Mouse (Mus musculus): ENCODE measurements around the gene Mki67.

The Mki67 gene

DNA sequence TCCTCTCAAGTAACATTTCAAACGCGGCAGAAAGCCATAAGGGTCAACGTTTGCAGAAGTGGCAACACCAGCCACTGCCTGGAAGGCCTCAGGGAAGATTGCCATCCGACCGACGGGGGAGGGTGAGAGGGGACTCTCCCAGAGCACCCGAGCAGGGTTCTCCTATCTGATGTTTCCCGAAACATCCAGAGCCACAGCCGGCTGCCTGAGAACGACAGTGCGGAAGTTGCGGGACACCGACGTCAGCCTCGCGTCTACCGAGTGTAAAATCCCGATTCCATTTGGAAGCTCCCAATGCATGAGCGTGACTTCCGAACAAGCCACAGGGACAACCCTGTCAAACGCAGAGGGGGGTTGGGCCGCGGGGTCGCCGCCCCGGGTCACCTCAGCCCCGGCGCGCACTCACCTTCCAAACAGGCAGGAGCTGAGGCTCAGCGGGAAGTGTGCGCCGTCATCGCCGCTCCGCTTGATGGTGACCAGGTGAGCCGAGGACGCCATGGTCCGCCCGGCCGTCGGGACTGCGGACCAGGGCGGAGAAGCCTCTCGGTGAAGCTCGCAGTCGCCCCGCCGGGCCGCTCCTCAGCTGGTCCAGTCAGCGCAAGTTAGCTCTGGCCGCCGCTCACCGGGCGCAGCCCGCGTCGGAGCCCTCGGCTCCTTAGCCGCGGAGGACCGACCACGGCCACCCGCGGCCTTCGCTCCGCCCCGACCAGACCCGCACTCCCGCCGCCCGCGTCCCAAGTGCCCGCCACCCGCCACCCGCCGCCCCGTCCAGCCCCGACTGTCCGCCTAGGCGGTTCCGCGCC lies at the start of gene Mki67:
TSS of gene Mki67 (minus strand) at position 720 of the 803 bp plus-strand sequence.
- peak; percentile 61 for DNase-seq (ENCODE audit: low spot score)

DNA sequence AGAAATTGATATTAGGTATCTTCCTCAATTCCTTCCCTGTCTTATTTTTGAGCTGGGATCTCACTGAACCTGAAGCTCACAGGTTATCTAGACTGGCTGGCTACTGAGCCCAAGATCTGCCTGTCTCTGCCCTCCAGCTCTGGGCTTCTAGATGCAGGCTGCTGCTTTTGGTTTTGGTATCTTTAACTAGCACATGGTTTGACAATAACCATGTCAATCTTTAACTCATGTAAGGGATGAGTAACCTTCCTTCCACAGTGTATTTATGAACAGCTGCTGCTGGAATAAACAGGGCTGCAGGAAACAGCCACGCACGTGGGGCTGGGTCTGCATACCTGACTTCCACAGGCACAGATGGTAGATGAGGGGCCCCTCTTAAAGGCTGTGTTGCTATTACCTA lies 47.1 kb upstream of the Mki67 start:
- DNase-seq (ENCODE audit: low spot score), result no peak

DNA sequence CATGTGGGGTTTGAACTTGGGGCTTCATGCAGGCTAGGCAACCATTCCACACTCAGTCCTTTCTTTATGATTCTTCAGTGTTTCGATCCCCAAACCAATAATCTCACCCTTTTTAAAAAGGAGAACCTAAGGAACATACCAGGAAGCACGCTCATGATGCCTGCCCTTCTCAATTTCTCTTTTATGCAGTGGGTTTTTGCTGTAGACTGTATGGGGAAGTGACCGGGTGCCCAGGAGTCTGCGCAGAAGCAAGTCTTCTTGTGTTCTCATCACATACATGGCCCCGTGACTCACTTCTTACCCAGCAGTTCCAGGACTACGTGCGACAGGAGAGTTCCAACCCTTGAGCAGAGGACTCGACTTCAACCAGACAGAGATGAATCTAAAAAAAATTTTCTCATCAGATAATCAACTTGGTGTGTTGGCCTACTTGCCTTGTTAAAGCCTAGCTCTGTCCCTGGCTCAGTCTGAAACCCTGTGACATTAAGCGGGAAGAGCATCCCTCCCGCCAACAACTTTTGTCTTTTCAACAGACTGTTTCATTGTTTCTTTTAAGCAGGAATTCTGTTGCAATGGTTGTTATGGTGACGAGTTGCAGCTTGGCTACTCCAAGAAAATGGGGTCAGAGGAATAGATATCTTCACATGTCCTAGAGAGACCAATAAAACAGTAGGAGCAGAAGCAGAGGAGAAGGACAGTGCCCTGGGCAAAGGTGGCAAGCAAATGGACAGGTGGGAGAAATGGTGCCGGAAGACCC lies 42.8 kb upstream of the Mki67 start:
- no peak for DNase-seq (ENCODE audit: low spot score)

DNA sequence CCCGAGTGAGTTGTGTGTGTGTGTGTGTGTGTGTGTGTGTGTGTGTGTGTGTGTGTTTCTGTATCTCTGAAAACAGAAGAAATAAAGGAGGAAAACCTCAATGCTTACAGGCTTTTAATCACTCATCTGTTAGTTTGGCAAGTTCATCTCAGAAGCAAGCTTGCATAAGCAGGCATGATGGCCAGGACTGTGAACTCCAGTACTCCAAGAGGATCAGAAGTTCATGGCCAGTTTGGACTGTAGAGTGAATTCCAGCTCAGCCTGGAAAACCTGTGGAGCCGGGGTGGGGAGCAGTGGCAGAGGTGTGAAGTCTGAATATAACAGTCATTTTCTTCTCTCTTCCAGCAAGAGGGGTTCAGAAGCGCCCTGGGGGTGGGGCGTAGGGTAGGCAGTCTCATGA lies 42.0 kb upstream of the Mki67 start:
- DNase-seq (ENCODE audit: low spot score), result no peak

DNA sequence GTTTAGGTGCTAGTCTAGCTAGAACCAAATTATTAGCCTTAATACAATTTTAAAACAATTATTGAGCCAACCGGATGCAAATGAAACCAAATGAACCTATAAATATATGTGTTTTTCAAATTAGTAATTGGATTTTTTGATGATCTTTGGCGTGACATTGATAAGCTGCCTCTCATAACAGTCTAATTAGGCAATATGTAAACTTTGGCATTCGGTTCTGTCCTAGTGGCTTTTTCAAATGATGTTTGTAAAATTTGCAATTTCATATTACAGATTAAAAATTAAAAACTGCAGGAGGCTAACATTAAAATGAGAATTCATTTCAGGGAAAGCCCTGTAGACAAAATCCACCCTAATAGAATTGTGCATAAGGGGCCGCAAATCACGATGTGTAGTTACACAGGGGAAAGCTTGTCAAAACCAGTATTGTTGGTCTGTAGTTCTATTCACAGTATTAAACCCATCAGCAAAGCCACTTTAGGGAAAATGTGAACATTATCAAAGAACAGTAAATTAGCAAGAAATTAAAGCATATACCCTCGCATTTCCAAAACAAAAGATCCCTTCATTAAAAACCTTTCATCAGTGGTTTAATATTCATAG lies 40.9 kb upstream of the Mki67 start:
- no peak for DNase-seq (ENCODE audit: low spot score)

DNA sequence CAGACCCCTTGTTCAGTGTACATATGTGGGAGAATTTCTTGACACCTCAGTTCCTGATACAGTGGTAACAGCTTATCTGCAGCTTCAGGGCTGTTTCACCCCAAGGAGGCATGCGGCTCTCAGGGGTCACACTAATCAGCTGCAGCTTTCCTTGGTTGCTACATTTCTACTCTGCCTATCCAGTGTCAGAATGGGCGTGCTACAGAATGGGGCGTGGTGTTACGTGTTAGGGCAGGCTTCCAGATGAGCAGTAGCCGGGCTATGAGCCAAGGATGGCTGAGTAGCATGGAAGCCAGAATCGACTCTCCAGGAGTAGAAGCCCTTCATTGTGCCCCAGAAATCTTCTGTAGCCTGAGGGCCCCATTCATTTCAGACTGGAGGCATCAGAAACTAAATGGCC lies 32.8 kb upstream of the Mki67 start:
- no peak for DNase-seq (ENCODE audit: low spot score)

DNA sequence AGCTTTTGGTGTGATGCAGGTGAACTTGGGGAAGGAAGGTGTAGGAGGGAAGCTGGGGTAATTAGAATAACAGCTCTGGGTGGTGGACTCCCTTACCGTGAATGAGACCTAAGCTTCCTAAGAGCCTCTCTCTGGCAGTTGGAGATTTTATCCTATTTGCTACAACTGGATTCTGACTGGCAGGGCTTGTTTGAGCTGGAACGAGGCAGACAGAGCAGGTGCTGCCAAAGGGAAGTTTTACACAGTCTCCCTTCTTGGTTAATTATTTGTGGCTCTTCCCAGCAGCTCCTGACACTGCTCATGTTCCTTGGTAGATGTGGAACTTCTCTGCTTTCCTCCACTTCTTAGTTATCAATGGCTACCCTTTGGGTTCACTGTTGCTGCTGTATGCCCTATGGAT lies 30.9 kb upstream of the Mki67 start:
- no peak for DNase-seq (ENCODE audit: low spot score)

DNA sequence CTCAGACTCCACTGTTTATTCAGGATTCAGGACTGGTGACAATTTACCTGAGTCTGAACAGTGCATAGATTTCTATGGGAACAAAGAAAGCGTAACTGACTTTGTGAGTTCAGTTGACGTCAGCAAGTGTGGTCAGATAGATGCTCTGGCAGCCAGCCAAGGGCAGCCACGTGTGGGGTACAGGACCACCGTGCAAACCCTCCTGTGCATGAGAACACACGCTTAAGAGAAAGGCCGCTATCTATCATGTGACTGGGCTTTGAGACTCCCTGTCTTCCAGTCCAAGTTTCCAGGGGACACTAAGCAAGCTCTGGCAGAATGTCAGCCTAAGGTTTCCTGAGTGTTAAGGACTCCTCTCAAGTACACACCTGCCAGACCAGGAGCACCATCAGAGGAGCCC lies 30.4 kb upstream of the Mki67 start:
- DNase-seq (ENCODE audit: low spot score), result no peak

DNA sequence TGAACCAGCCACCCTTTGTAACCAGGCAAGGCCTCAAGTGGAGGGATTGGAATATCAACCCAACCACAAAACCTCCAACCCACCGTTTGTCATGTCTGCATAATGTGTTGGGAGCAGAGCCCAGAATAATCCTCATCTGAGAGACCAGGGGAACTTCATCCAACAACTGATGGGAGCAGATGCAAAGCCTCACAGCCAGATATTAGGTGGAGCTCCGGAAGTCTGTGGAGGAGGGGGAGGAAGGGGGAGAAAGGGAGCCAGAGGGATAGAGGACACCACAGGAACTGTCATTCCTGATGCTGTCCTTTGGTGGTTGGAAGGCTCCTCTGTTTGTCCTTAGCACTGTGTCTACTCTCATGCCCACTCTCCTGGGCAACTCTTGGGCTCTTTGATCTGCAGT lies 28.9 kb upstream of the Mki67 start:
- no peak for DNase-seq (ENCODE audit: low spot score)

DNA sequence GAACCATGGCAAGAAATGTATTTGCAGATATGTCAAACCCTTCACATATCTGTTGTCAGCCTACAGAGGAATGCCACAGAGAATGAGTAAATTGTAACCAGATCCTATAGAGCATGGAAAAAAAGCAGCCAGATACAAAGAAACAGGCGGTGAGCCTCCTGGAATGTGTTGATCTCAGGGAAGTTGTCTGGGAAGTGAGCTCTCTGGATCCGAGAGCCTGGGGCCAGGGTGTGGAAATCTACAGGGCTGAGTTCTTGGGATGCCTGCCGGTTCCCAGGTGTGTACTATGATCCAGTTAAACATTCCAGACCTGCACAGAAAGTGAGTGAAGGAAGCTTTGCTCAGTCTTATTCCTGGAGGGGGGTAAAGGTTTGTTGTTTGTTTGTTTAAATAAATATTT lies 24.3 kb upstream of the Mki67 start:
- DNase-seq (ENCODE audit: low spot score), result no peak

DNA sequence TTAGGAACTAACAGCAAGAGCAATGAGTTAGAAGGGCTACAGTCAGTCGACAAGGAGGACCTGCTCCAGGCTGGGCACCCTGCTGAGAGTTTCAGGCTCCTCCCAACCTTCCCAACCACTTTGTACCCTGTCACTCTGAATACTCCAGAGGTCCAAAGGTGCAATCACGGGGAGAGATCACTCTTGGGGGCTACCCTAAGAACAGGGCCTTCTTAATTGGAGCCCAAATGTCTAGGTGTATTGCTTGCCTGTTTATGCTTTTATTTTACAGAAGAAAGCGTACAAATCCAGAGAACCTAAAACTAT lies 20.4 kb upstream of the Mki67 start:
- DNase-seq (ENCODE audit: low spot score), result no peak

DNA sequence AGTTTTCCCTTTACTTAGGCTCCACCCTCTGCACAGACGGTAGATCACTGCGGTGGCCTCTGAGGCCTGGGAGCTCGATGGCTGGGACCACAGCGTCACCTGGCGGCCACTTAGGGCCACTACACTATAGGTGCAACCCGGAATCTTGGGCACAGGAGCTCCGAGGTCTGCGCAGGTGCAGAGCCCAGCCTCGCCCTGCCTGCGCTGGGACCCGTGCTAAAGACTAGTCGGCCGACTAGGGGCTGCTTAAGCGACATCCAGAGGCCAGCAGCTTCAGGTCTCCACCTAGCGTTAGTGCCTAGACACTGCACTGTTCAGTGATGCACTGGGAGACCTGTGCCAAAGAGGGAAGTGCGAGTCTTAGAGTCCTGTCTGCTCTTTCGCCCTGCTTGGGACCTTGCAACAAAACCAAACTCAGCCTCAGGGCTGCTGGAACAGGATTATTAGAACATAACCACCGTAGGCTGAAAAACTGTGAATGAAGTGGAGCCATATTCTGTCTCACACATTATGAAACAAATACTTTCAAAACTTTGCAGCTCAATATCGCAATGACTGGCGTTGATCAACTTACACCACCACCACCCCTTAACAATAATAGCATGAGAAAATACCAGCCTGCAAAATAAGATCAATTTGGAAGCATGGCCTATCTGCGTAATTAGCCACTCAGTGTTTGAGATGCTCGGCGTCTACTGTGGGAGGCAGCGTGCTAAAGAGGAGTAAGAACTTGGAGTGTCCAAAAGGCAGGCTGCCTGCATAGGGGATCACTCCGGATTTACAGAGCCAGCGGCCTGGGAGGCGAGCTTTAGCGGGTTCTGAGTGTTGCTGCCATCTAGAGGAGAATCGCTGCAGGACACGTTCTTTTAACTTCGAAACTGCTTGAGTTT lies 19.8 kb upstream of the Mki67 start:
- DNase-seq (ENCODE audit: low spot score), result peak; percentile 78

DNA sequence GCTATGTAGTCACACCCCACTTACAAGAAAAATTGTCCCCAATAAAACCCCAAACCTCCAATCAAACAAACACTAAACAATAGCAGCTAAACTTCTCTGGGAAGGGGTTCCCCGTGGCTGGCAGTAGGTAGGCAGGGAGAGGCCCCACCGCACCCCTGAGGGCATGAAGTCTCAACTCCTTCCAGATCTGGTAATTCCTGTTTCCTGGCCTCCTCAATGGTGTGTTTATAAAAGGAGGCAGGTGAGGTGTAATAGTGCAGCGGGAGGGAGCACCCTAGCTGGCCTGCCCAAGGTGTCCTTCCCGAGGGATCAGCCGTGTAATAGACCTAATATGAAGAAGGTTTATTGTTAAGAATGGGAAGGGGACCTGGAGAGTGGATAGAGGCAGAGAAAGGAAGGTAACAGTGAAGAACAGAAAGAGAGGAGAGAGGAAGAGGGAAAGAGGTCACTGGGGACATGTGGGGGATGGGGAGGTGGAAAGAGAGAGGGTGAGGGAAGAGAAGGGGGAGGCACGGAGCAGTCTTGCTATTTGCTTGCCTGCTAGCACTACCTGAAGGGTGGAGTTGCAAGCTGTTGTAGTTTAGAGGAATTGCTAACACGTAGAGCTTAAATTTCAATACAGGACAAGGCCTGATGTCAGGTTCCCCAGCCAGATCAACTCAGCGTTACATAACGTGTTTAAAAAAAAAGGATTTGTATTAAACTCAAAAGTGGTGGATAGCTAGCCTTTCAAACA lies 18.9 kb upstream of the Mki67 start:
- DNase-seq (ENCODE audit: low spot score), result no peak

DNA sequence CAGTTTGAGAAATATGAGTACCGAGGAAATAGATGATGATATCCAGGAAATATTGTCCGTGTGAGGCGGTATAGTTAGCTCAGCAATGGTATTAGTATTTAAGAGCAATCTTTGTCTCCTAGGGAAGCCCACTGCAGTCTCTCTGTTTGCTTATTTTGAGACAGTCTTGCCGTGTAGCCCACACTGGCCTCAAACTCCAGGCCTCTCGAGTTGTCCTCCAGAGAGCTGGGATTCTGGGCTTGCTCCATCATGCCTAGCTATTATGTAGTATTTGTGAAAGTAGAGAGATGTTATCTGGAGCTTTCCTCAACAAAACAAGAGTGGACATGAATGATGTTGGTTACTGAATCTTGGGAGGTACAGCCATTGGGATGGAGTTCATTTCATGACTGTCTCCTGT lies 18.2 kb upstream of the Mki67 start:
- DNase-seq (ENCODE audit: low spot score), result no peak

DNA sequence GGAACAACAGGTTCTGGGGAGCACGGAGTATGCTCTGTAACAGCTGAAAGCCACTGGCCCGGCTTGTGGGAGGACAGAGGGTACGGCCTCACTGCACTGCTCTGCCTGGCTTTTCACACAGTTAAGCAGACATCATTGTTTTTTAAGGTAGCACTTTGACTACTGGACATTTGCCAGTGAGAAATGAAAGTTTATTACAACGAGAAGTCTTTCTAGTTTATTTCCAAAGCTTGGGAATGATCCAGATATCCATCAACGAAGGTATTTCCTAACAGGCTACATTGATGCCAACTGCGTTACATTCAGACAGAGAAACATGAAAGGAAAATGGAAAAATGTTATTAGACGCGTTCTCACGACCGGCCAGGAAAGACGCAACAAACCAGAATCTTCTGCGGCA lies 11.9 kb upstream of the Mki67 start:
- no peak for DNase-seq (ENCODE audit: low spot score)

DNA sequence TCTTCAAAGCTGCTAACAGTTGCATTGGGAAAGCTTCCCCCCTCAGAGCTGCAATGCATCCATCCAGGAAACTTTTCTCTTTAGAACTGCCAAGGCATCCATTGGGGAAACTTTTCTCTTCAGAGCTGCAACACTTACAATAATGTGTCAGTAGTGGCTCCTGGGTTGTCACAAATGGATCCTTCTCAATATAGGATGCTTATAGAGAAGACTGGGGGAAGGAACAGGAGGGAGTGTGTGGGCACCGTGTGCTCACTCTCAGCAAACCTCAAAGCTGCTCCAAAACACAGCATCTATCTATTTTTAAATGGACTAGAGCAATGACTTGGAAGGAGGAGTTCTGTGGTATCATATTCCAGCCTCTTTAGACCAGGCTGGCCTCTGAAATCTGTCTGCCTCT lies 10.5 kb upstream of the Mki67 start:
- DNase-seq (ENCODE audit: low spot score), result no peak

DNA sequence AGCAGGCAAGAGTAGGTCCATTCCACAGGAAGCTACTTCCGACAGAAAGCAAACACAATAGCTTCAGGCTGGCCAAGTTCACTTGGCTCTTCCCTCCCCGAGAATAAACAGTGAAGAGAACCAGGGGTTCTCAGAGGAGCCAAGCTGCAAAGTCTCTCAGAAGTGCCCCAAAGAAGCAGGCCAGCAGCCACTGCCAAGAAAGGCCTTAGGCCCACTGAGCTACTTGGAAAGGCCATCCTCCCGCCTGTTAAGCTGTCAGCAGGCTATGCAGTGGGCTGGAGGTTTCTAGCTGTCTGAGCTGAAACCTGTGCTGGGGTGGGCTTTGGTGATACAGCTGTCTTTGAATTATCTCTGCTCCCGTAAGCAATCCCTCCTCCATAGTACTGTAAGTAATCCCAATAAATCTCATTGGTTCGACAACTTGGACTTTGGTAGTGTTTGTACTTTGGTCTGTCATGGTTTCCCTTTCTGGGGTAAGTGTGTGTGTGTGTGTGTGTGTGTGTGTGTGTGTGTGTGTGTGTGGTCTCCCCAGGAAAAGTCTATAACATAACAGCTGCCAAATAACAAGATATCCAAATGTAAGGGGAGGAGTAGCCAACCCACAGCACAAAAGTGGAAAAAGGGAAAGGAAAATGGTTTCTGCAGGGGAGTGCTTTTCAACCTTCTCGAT lies 7.6 kb upstream of the Mki67 start:
- DNase-seq (ENCODE audit: low spot score), result no peak

DNA sequence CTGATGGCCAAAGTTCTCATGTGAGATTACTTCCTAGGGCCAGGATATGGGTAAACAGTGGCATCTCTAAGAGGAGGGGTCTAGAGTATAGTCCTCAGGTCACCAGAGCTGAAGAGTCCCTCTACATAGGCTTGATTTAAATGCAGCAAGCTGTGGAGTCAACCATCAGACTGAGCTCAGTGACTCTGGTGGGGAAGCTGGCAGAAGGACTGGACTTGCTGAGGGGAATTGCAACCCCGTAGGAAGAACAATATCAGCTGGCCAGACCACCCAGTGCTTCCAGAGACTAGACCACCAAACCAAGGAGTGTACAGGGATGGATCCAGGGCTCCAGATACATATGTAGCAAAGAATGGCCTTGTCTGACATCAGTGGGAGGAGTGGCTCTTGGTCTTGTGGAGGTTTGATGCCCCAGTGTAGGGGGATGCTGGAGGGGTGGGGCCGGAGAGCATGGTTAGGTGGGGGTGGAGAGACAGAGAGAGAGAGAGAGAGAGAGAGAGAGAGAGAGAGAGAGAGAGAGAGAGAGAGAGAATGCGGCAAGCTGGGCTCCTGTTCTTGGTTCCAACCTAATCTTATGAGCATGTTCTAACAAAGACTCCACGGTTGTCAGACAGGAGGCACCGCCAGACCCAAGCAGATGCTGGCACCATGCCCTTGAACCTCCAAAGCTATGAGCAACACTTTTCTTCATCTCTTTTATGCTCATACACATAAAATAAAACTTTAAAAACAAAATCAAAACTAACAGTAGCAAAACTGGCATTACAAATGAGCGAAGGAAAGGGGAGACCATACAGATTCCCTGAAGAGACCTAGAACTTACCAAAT lies 6.1 kb upstream of the Mki67 start:
- DNase-seq (ENCODE audit: low spot score), result no peak

DNA sequence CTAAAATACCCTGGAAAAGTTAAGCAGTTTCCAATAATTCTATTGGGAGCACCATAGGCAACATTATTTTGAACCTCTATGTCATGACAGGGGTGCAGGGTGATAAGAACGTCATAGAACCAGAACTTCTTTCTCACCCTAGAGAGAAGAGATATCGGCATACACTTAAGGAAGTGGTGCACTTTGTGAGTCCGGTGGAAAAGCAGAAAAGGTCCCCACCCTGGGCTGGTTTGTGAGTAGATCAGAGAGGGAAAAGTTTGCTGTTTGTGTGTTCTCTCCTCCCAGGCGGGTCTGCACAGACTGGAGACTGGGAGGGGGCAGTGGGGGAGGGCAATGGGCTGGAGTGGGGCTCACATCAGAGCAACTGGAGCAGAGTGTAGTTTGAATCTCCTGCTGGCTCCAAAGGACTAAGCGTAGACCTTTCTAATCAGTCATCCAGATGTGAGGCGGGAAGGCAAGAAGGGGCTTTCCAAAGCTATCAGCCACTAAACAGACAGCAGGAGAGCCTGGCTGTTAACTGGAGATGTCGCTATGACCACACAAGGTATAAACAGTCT lies 5.4 kb upstream of the Mki67 start:
- DNase-seq (ENCODE audit: low spot score), result no peak

DNA sequence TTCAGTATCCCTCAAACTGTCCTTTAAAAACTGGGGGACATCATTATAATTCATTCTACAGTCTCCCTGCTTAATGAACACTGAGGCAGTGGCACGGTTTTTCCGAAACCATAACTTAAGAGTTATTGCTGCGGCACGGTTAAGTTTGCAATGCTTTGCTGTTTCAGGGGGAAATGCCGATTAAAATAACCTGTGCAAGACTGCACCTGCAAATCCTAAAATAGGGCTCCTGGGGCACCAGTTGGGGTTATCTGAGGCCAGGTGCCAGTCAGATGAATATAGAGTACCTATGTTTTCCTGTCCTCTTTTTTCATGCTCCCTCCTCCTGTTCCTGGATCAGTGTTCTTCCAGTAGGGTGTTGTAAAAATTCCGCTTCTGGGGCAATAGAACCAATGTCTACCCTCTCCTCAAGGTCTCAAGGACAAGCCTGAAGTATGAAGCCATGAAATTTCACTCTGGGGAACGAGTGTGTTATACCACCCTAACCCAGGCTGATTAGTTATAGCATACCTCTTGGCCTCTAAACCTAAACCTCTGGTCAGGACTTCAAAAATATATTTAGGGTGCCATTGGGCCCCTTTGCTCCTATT lies 902 bp upstream of the Mki67 start:
- peak; percentile 11 for DNase-seq (ENCODE audit: low spot score)
